Mouse (Mus musculus): ENCODE measurements around the gene Zfp831.

GRCm38 (mm10) chr2:174643448-174644144 lies at the start of gene Zfp831:
- TF ChIP-seq CTCF (IDR thresholded peaks at IDR 0.05 in 2 of 3, conservative IDR thresholded peaks at IDR 0.05 in 1 of 3; ENCODE audit: control insufficient read depth in 1 of 3, insufficient read depth in 1 of 3, low read depth in 2 of 3, low read length in 3 of 3, poor library complexity in 1 of 3, severe bottlenecking in 1 of 3) (no peak), MAZ (IDR thresholded peaks at IDR 0.05; ENCODE audit: low read depth, low read length) (no peak), E2F4 (IDR thresholded peaks at IDR 0.05; ENCODE audit: borderline replicate concordance, low read depth, low read length) (no peak), USF1 (IDR thresholded peaks at IDR 0.05; ENCODE audit: low read depth, low read length) (no peak), RCOR1 (IDR thresholded peaks at IDR 0.05; ENCODE audit: low read depth, low read length) (no peak), CHD1 (IDR thresholded peaks at IDR 0.05; ENCODE audit: low read depth, low read length) (no peak), EP300 (IDR thresholded peaks at IDR 0.05; ENCODE audit: low read depth in 1 of 2, low read length in 2 of 2) (no peak), POLR2AphosphoS5 (IDR thresholded peaks at IDR 0.05; ENCODE audit: borderline replicate concordance, low read depth, low read length) (no peak), MAX (IDR thresholded peaks at IDR 0.05; ENCODE audit: low read length) (no peak), TCF12 (IDR thresholded peaks at IDR 0.05; ENCODE audit: low read depth, low read length) (no peak), MYB (IDR thresholded peaks at IDR 0.05; ENCODE audit: low read depth, low read length) (no peak), POLR2A (IDR thresholded peaks at IDR 0.05; ENCODE audit: control insufficient read depth in 1 of 2, insufficient read depth in 1 of 2, low read depth in 1 of 2, low read length in 2 of 2, poor library complexity in 1 of 2) (no peak), MAFK (IDR thresholded peaks at IDR 0.05; ENCODE audit: borderline replicate concordance, low read depth, low read length) (no peak), CHD2 (IDR thresholded peaks at IDR 0.05; ENCODE audit: low read length) (no peak)
